In the genomic region with DNA sequence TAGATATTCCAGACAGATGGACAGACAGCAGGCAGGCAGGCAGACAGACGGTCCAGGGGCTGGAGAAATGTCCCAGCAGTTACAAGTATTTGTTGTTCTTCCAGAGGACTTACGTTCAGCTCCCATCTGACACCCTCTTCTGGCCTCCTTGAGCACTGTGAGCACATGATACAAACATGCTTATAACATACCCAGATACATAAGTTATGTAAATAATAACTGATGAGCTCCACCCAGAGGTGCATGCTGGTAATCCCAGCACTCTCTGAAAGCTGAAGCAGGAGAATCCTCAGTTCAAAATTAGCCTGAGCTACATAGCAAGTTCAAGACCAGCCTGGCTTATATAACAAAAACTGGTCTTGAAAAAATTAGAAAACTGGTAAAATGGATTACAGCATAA, we compare ENCODE assay signal across 11 mouse cellular contexts.
"Had no signal": no experiment of that assay in that cellular context is flagged by ENCODE, and none has a peak within 500 bp of the region (broad histone marks: within the 10 kb centered on the region; RNA-seq: fewer than 3 reads in every experiment).

No protein-coding gene starts in this region.

- ATAC-seq: liver, postnatal 0 days; lung, postnatal 0 days had no signal

- DNase-seq: liver, postnatal 0 days; lung, adult 2 months; lung, postnatal 4 days; midbrain, embryonic 14.5 days; right cerebral cortex, postnatal 25 days; right cerebral cortex, postnatal 4 days; spleen, adult 18-20 months; thymus, adult 18-20 months; thymus, postnatal 14 days; thymus, postnatal 36 days had no signal
